Mouse (Mus musculus) c-Kit-positive CD71-positive TER-119-negative erythroid progenitor cells, embryonic 14.5 days (primary cell): Measurements from ENCODE around the gene Sash1.

Source experiments
- DNase-seq: peaks from one replicate; pipeline ENCODE4 v3.0.0-alpha.2; 2013; ENCODE audit warnings: low read depth

The Sash1 gene

DNA sequence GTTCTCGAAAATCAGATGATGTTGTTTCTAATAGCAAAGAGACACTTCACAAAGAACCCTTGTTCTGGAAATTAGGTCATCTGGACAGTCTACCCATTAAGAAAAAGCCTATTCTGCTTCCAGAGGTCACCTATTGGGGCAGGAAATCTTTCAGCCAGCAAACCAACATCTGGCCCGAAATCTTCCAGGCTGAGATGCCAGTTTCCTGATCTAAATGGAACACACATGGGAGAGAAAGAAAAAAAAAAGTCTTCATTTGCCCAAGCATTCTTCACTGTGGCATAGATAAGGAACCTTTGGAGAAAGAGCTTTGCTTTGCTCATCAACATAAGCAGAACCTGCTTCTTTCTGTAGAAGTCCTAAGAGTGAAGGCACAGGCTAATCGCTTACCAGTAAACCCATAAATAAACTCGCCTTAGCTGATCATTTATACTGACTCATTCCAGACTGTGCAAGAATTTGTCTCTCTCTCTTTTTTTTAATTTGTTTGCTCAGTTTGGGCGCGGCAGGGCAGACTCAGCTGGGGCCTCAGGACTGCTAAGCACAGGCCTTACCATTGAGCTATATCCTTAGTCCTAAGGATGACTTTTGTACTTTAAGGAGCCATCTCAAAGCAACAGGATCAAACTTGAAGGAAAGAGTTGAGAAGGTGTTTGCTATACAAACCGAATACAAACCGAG is 13.1 kb upstream of the Sash1 start:
- no peak for DNase-seq

DNA sequence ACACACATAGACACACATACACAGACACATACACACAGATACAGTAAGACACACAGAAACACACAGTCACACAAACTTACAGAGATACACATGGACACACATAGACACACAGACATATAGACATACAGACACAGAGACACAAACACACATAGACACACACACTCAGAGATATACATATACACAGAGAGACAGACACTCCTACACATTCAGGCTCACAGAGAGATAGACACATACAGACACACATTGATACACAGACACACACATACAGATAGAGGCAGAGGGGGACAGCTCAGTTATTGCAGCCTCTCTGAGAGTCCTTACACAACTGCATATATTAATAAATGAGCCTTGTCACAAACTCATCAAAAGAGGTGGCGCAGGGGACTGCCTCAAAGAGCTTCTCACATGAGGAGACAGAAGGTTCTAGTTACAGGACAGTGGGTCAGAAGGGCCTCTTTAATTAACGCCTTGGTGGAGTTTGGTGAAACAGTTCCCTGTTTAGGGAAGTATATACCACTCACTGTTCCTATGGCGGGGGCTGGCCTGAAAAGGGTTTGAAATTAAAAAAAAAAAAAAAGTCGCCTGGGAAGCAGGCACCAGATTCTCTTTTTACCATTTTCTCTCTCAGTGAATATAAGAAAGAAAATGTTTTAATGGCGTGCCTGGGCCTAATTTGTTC is 12.4 kb upstream of the Sash1 start:
- DNase-seq: no peak

DNA sequence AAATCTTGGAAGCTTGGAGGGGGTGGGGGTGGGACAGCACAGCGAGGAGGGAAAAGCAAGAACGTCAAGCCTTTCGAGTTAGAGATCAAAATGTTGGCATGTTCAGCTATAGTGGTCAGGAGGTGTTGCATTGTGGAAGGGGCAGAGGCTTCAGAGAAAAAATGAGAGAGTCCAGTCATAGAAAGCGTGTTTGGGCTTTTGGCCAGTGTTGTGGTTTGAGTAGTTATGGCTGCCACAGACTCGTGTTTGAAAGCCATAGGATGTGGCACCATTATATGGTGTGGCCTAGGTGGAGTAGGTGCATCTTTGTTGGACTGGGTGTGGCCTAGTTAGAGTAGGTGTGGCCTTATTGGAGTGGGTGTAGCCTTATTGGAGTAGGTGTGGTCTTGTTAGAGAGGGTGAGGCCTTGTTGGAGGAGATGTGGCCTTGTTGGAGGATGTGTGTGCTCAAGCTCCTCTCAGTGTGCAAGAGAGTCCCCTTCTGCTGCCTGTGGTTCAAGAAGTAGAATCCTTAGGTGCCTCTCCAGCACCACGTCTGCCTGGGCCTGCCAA is 9.2 kb upstream of the Sash1 start:
- DNase-seq: no peak

DNA sequence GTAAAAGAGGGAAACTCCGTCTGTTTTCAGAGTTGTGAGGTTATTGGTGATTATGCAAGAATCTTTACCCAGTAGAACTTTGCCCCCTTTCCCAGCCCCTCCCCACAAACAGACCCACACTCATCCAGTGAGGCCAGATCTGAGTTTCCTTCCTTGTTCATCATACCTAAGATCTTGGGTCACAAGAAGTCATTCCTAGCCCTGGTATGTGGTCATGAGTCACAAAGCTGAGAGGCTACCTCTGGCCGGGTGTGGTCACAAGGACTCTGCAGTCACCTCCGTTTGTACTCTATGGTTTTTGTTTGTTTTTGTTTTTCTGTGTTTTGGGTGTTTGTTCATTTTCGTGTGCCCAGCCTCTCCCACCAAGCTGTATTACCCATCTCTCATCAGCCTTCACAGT is 4.6 kb upstream of the Sash1 start:
- DNase-seq: no peak

DNA sequence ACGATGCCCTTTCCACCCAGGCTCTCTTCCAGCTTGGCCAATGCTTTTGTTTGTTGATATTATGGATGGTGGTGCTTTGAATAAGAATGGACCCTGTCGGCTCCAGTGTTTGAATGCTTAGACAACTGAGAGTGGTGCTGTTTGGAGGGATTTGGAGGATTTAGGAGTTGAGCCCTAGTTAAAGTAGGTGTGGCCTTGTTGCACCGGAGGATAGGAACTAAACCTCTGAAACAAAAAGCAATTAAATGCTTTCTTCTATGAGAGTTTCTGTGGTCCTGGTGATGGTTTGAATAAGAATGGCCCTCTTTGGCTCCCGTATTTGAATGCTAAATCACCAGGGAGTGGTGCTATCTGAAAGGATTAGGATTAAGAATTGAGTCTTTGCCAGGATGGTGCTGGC is 3.5 kb upstream of the Sash1 start:
- no peak for DNase-seq

DNA sequence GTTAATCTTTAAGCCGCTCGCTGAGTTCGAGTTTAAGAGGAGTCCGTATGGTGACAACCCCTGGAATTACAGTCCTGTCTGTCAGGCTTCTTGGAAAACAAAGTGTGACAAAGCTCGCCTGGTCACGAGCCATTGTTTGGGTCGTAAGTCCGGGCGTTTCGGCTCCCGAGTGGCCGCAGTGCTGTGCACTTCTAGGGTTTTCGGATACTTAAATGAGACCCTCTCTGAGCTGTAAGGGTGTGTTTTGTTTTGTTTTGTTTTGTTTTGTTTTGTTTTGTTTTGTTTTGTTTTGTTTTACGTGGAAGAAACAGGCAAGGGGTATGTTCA is 621 bp upstream of the Sash1 start:
- no peak for DNase-seq

DNA sequence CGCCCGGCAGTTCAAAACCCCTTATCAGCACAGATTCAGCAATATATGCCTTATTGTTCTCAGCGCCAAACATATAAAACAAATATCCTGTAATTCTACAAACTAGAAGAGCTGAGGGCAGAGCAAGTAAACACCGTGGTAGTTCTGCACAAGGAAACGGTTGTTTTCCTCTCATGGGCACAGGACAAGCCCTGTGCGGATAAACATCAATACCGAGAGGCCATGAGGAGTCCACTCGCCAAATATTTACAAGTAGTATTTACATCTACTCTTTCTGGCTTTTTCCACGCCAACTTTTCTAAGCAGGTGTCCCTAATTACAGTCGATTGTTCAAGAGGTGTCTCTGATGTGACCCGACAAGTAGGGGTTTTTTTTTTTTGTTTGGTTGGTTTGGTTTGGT is 669 bp downstream of the Sash1 start:
- DNase-seq: no peak

DNA sequence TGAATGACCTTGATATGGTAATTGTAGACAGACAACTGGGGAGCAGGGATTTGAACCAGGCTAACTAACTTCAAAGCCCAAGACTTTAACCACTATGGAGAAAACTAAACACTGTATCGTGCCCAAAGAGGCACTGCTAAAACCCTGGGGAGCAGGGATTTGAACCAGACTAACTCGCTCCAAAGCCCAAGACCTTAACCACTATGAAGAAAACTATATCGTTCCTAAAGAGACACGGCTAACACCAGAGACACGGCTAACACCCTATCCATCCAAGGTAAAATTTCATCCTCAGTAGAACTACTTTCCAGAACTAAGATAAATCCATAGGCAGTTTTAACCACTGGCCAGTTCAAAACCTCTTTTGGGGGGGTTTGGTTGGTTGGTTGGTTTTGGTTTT is 1.3 kb downstream of the Sash1 start:
- DNase-seq: no peak

DNA sequence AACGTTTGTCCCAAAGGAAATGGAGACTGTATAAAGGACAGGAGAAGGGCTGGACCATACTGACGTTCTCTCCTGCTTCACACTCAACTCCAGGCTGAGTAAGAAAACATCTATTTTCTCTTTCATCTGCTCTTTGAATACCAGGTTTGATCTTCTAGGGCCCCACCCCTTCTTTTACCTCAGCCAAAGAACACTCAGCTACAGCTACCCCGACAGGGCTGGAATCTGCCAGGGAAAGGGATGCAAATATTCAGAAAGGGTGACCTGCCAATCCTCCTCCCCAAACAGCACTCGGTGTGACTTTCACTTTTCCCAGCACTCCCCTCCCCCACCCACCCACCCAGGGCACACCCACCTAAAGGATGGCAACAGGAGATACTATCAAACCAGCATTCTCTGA is 2.2 kb downstream of the Sash1 start:
- DNase-seq: no peak

DNA sequence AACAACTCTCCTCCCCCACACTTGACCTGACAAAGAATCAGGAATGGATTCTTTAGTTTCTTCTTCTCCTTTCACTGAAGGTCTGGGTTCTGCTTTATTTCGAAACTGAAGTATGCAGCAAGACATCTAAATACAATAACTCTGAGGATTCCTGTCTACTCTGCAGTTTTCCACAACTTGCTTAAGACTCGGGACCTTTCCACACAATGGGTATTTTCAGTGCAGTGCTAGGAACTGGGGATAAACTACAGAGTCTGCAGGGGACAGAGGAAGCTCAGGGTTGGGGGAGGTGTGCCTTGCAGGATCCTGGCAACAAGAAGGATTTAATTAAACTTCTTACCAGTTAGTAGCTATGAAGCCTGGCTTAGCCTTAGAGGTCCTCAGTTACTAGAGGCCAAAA is 4.1 kb downstream of the Sash1 start:
- DNase-seq: no peak

DNA sequence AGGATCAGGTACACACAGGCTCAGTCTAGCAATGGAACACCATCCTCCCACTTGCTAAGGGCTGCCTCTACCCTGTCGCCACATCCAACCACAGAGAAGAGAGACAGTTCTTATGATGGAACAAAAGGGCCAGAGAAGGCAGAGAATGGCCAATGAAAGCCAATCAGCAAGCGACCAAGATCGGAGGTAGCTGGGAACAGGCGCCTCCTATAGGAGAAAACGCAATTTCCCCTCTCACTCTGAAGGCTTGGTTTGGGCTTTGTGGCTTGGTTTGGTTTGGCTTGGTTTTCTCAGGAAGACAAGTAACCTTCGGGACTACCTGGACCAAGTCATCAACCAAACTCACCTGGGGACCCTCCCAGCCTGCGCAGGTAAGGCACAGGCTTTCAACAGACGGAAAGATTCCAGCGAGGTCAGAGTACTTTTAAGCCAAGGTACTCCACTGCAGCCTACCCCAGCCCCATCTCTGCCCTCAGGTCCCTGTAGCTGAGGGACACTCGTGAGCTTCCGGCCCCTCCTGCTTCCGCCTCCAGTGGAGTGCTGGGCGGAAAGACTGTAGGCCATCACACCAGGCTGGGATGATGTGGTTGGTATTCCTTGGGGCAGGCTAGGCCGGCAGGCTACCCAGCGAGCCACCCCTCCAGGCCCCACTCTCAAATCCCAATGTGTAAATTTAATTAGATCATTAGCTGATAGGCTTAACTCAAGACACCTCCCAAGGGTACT is 4.8 kb downstream of the Sash1 start:
- no peak for DNase-seq

DNA sequence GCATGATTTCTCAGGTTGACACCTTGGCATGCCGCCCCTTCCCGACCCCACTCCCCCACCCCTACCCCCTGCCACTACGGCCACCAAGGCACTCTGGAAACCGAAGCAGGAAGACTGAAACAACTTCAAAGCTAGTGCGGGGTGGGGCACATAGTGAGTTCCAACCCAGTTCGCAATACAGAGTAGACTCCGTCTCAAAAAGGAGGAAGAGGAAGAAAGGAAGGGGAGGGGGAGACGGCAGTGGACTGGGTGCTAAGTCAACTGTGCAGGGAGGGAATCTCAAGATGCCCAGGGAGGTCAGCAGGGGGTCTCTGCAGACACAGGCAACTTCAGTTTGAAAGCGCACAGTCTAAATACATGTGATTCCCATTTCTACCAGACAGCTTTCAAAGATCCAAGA is 7.0 kb downstream of the Sash1 start:
- no peak for DNase-seq

DNA sequence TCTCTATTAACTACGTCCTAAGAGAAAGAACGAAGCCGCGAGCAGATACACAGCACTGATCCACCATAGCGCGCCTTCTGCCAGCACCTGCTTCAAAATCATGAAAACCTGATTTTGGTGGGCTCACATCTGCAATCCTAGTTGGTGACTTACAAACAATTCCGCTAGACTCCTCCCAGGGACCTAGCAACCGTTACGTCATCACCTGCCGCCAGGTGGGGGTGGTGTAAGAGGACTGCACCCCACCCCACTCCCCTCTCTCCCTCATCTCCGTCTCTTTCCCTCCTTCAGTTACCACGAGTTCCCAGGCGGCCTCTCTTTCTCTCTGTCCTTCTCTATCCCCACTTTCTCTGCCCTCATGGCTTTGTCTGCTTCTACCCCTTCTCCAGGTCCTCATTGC is 7.5 kb downstream of the Sash1 start:
- DNase-seq: no peak

DNA sequence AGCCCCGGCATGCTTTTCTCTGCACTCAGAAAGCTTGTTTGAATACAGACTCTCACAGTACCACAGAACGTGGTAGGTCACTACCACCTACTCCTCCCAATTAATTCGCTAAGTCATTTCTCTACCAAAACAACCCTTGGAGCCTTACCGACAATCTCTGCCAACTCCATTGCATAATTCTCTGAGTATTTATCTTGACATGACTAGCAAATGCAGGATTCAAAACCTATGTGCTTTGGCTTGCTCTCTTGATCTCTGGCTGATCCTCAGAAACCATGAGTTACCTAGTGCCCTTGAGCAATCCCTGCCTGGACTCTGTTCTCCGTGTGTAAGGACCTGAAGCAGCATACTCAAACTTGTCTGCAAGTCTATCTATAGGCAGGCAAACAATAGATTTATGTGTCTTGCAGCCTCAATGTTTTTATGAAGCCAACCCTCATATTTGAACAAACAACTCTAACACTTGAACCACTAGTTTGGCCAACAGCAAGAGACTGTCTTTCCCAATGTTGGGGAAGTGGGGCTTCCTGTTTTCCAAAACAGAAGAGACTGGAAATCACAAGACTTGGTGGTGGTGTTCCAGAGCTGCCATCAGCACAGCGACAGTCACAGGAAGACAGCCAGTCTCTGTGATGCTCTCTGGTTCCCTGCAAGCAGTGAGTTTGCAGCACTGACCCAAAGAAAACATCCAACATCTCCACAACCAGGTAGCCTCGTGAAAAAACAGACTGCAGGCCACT is 12.1 kb downstream of the Sash1 start:
- no peak for DNase-seq

DNA sequence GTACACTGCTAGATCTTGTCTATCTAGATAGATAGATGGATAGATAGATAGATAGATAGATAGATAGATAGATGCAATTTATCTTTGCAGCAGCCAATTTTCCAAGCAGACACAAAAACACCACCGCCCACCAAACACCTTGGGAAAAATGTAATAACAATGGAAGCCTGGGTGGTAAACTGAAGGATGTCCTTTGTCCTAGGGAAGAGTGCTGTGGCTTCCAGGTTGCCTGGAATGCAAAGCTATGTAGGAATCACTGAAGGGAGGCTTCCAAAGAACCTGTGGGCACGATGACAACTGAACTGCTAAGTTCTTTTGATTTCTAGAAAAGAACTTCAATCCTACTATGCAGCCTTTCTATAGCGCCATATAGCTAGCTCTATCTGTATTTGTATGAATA is 13.1 kb downstream of the Sash1 start:
- no peak for DNase-seq

DNA sequence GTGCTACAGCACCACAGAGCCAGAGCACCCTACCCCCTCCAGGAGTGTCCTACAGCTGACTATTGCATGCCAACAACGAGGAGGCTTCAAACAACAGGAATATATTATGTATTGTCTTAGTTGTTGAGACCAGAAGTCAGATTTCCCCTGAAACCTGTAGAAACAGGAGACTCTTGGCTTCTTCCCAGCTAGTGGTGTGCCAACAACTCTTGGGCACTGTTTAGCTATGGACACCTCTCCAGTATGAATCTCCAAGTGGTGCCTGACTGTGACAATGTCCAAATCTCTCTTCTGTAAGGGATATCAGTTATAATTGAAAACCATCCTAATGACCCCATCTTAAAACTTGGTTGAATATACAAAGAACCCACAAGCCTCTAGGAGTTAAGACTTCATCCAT is 13.9 kb downstream of the Sash1 start:
- no peak for DNase-seq

DNA sequence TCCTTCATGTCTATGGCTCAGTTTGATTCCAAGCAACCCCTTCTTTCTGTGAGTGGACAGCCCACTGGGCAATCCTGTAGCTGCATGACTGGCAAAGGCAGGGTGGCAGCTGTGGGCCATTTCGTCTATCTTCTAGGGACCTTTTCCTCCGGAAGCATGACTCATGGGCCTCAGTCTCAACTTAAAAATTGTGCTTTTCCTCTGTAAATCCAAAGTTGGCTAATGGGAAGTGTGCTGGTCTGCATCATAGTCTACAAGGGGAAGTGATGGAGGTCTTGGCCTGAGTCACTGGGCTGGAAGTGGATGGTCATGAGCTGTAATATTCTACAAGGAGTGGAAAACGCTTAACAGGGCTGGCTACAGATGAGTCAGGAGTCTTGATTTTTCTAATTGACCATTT is 15.5 kb downstream of the Sash1 start:
- no peak for DNase-seq

DNA sequence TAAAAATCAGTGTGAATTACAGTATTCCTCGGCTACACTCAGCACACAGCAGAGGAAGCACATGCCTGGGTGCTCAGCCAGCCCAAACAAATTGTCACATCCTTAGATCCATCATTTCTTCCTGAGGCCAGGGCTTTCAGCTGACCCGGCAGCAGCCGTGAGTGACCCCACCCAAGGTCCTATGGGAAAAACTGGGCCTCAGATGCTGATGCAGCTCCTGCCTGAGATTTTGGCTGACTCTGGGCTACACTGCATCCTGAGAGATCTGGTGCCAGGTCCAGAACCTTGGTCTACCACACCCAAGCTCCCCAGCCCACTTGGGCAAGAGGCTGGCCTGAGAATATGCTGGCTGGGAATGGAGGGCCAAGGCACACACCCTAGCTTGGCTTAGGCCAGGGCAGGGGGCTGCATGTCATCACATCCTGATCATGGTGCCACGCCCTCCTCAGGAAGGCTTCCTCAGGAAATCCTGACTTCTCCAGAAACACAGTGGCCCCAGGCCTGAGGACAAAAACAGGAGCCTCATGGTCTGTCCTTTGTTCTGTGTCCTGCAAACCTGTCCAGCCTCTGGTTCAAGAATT is 19.7 kb downstream of the Sash1 start:
- DNase-seq: no peak

DNA sequence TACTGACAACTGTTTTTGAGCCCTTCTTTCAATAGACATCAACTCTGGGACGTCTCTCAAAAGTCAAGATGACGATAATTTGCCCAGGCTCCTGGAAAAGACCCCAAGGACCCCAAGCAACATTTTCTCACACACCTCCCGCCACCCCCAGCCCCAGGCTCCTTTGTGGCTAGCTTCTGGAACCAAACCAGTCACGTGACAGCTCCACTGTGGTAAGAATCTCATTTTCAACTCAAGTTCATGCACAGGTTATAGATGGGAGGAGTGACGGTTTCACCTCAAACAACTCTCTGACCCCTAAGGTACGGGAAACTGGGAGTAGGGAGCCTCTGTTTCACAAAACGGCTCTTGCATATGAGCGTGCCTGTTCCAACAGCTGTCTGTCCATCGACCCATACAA is 25.2 kb downstream of the Sash1 start:
- DNase-seq: no peak

DNA sequence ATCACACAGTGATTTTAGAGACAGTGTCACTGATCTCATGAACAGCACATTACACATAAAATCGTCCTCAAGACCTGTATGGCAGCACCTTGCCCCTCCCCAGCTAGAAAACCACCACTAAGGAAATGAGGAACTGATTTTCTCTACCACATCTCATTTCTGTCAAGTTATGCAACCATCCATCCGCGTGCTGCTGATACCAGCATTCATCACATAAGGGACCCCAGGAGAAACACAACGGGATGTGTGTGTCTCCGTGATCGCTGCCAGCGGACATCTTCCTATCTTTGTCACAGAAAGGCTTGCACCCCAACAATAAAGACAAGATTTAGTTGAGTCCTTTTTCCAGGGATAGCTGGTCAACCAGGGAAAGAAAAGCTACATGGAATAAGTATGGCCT is 27.2 kb downstream of the Sash1 start:
- no peak for DNase-seq

DNA sequence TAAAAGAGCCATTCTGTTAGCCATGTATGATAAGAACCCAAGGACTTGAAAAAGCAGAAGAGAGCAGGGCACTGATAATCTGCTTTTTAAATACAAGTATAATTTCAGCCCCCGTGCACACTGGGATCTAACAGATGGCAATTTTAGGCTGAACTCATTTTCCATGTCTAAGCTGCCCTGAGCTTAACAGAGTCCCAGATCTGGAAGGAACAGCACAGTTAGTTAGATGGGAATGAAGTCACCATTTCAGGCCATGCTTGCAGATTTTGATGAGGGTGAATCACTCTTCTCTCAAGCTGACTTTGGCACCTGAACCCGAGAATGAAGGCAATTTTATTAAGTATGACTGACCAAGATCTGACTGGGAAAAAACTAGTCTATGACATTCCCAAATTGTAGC is 28.9 kb downstream of the Sash1 start:
- DNase-seq: no peak

DNA sequence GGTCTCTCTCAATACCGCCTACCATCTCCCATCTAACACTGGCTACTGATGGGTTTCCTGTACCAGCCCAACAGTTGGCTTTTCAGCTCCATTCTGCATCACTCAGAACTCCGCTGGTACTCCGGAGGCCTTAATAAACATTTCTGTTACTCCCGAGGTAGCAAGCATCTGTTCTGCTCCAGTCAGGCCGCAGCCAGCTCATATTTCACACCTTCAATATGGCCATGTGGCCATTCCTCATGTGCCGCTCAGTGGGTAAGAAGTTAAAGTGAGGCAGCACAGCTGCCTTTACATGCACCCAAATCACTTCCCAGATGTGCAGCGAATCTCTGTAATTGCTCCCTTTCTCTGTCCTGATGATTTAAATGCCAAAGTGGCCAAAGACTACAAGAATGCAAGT is 32.5 kb downstream of the Sash1 start:
- no peak for DNase-seq
